Mouse (Mus musculus) hindbrain, embryonic 16.5 days (tissue): ENCODE measurements at regions not wholly inside any gene's neighbourhood (a gene's known extent, or its start where the extent isn't known, plus 50 kb on each side); places are given as distances from the start of the nearest gene placed in this dataset.
A peak's percentile ranks its signal among the peaks of the same experiment; 100 is the strongest.

ENCODE experiments used
- ATAC-seq: fragments of 200-750 bp; cut with Nextera tagmentation; 2 replicates; pipeline ENCODE4 v1.8.0; 2017; ENCODE audit warnings: moderate TSS enrichment, moderate library complexity
- H3K27ac ChIP-seq: fragments of 300-500 bp; sonication (generic); 2 replicates; pipeline ENCODE4 v1.5.1; 2014; ENCODE audit warnings: low read depth, mild to moderate bottlenecking, control low read depth, low read length, moderate library complexity
- H3K27me3 ChIP-seq: fragments of 300-500 bp; sonication (generic); replicated peaks from 2 replicates; pipeline ENCODE4 v1.6.1; 2014; ENCODE audit warnings: low read length; ENCODE audit not compliant: control insufficient read depth, insufficient read depth
- H3K36me3 ChIP-seq: fragments of 300-500 bp; sonication (generic); 2 replicates; pipeline ENCODE4 v1.6.1; 2014; ENCODE audit warnings: mild to moderate bottlenecking, low read length, moderate library complexity, mixed read lengths; ENCODE audit not compliant: control insufficient read depth, insufficient read depth
- H3K4me1 ChIP-seq: fragments of 300-500 bp; sonication (generic); 2 replicates; pipeline ENCODE4 v1.6.1; 2014; ENCODE audit warnings: low read depth, low read length; ENCODE audit not compliant: control insufficient read depth, insufficient read depth
- H3K4me2 ChIP-seq: fragments of 300-500 bp; sonication (generic); 2 replicates; pipeline ENCODE4 v1.6.1; 2014; ENCODE audit warnings: mild to moderate bottlenecking, low read length, control low read depth, moderate library complexity
- H3K4me3 ChIP-seq: fragments of 300-500 bp; sonication (generic); 2 replicates; pipeline ENCODE4 v1.5.1; 2014; ENCODE audit warnings: mild to moderate bottlenecking, low read length, control low read depth, moderate library complexity
- H3K9ac ChIP-seq: fragments of 300-500 bp; sonication (generic); 2 replicates; pipeline ENCODE4 v1.6.1; 2014; ENCODE audit warnings: low read depth, mild to moderate bottlenecking, control low read depth, low read length, moderate library complexity
- H3K9me3 ChIP-seq: fragments of 300-500 bp; sonication (generic); 2 replicates; pipeline ENCODE4 v1.6.1; 2014; ENCODE audit warnings: mild to moderate bottlenecking, low read length, moderate library complexity; ENCODE audit not compliant: control insufficient read depth
- WGBS: fragments of 180-500 bp; shearing (Covaris S2); extraction: QIAGEN DNeasy Blood & Tissue Kit; methylation state at CpG from one replicate; pipeline ENCODE4 v1.1.7; 2014; 5-methylcytosine and 5-hydroxymethylcytosine counted together

DNA sequence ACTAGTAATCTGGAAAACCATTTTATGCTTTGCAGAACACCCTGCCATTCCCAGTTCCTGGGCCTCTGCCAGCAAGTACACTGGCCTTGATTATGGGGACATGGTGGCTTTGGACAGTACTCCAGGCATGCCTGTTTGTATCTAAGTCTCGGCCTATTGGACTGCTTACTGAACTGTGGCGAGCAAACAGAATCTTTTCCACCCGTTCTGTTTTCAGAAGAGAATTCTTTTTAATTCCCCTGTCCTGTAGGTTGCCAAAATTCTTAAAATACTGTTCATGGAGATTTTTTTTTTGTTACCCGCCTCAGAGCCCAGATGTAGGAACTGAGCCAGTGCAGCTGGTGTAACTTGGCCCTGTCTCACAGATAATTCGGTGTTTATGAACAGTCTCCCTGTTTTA is 564.7 kb upstream of the Atp2b1 start:
- no peak overlapping the region for H3K4me3 ChIP-seq
- no peaks in the 10 kb centered on the region for H3K27me3 ChIP-seq
- no peaks in the 10 kb centered on the region for H3K4me1 ChIP-seq
- H3K27ac ChIP-seq: no peak overlapping the region
- H3K4me2 ChIP-seq: no peak overlapping the region
- no peaks in the 10 kb centered on the region for H3K9me3 ChIP-seq
- H3K9ac ChIP-seq: no peak overlapping the region
- no peaks in the 10 kb centered on the region for H3K36me3 ChIP-seq
- WGBS: 58% methylated on average over 5 of the region's 5 CpGs
- ATAC-seq: peak; percentile 78

DNA sequence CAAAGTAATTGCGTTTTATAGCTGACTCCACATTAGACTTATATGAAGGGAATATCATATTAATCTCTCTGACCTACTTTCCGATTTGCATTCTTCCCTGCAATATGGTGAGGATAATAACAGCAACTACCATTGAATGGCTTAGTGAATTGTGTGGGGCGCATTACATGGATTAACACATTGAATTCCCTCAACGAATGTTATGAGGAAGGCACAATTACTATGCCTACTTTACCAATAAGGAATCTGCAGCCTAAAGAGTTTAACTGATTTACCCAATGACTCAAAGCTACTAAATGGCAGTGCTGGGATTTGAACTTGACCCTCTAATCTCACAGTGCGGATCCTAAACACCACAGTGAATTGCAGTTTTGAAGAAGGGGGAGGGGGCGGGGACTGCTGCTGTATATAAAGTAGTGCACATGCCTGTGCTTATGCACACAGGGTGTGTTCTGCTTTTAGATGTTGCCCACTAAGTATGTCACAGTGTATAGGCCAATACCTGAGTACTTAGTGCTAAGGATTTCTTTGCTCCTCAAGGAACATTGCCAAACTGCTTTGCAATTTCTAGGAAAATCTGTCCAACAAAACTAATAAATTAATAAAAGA is 563.8 kb upstream of the Atp2b1 start:
- ATAC-seq: peak; percentile 79
- no peaks in the 10 kb centered on the region for H3K9me3 ChIP-seq

DNA sequence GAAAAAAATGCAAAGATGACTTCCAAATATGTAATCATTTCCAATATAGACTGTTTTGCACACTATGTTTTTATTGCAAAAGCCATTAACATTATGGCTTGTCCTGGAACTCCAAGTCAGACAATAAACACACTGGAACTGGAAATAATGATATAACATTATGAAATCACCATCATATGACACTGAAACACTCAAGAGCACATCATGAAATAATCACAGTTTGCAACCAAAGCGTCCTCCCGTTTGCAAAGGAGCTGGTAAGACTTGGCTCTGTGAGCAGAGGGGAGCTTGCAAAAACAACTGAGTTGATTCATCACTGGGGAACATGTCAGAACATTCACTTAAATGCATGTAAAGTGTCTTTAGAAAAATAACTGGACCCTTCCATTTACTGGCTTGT is 562.1 kb upstream of the Atp2b1 start:
- Histone ChIP-seq H3K4me3 (no peak overlapping the region), H3K36me3 (no peaks in the 10 kb centered on the region), H3K9me3 (no peaks in the 10 kb centered on the region), H3K4me1 (no peaks in the 10 kb centered on the region), H3K9ac (no peak overlapping the region), H3K4me2 (no peak overlapping the region), H3K27me3 (no peaks in the 10 kb centered on the region), H3K27ac (no peak overlapping the region)
- WGBS: 79% methylated on average over 2 of the region's 2 CpGs
- no peak for ATAC-seq

More for the DNA sequence above, 563.8 kb upstream of the Atp2b1 start:
- no peaks in the 10 kb centered on the region for H3K36me3 ChIP-seq
- H3K4me1 ChIP-seq: no peaks in the 10 kb centered on the region
- H3K9ac ChIP-seq: no peak overlapping the region
- WGBS: 78% methylated on average over 6 of the region's 6 CpGs
- H3K4me2 ChIP-seq: no peak overlapping the region
- H3K27me3 ChIP-seq: no peaks in the 10 kb centered on the region
- no peak overlapping the region for H3K27ac ChIP-seq
- no peak overlapping the region for H3K4me3 ChIP-seq

DNA sequence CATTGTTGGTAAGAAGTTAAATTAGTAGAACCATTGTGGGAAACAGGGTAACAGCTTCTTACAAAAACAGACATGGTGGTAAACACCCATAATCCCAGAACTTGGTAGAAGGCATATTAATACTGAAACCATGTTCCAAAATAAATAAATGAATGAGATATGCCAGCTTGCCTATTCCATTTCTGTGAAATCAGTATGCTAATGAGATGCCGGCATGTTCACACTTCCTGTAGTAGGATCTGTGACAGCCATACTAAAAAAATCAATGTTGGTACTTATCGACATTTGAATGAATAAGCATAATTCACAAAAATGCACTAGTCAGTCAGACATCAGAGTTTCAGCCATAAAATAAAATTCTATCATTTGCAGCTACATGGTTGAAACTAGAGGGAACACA is 559.7 kb upstream of the Atp2b1 start:
- WGBS: 90% methylated on average over 2 of the region's 2 CpGs
- no peaks in the 10 kb centered on the region for H3K27me3 ChIP-seq
- no peak for ATAC-seq

GRCm38 (mm10) chr10:98364604-98365003 is 549.6 kb upstream of the Atp2b1 start:
- Histone ChIP-seq H3K27ac (no peak overlapping the region), H3K27me3 (no peaks in the 10 kb centered on the region), H3K4me3 (no peak overlapping the region), H3K4me1 (no peaks in the 10 kb centered on the region), H3K4me2 (no peak overlapping the region), H3K9ac (no peak overlapping the region), H3K36me3 (no peaks in the 10 kb centered on the region), H3K9me3 (no peaks in the 10 kb centered on the region)
- ATAC-seq: no peak
- 79% methylated on average over 2 of the region's 2 CpGs for WGBS

More for the DNA sequence above, 559.7 kb upstream of the Atp2b1 start:
- Histone ChIP-seq H3K4me1 (no peaks in the 10 kb centered on the region), H3K9me3 (no peaks in the 10 kb centered on the region), H3K4me2 (no peak overlapping the region), H3K9ac (no peak overlapping the region), H3K27ac (no peak overlapping the region), H3K36me3 (no peaks in the 10 kb centered on the region), H3K4me3 (no peak overlapping the region)

DNA sequence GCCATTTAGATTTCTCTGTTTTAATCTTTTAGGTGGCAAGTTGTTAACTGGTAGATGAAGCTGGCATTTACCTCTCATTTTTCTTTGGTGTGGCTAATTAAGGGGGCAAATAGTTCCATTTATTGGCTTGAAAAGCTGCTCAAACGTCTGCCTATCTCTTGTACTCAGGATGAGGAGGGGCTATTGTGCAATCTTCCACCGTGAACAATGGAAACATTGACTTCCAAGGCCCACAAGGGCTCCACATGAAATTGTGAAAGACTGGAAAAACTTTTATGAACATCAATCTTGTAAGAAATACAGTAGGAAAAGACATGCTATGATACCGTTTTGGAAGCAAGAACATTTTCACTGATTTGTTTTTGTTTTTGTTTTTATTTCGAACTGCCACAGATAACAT is 541.6 kb upstream of the Atp2b1 start:
- H3K36me3 ChIP-seq: no peaks in the 10 kb centered on the region
- WGBS: 58% methylated on average over 4 of the region's 4 CpGs
- ATAC-seq: no peak
- H3K4me2 ChIP-seq: no peak overlapping the region
- no peaks in the 10 kb centered on the region for H3K4me1 ChIP-seq
- H3K9me3 ChIP-seq: no peaks in the 10 kb centered on the region
- no peak overlapping the region for H3K9ac ChIP-seq
- no peak overlapping the region for H3K27ac ChIP-seq
- no peaks in the 10 kb centered on the region for H3K27me3 ChIP-seq
- no peak overlapping the region for H3K4me3 ChIP-seq

DNA sequence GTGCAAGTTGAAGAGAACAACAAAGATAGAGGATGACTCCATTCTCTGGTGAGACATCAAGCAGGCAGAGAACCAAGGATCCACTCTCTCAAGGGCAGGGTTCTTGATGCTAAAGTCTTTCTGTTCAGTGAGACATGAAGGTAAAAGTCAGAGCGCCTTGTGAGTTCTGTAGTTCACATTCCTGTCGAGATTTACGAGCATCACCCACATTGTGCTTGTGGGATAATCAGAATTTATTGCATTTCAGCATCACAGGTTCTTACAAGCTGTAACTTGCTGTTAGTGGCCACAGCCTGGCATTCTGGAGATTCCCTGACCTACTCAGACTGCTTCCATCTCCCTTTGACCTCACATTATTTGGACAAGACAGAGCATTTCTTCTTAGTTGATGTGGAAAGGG is 540.9 kb upstream of the Atp2b1 start:
- H3K4me3 ChIP-seq: no peak overlapping the region
- H3K27me3 ChIP-seq: no peaks in the 10 kb centered on the region
- no peaks in the 10 kb centered on the region for H3K9me3 ChIP-seq
- no peak overlapping the region for H3K9ac ChIP-seq
- H3K27ac ChIP-seq: no peak overlapping the region
- no peaks in the 10 kb centered on the region for H3K36me3 ChIP-seq
- 90% methylated on average over 3 of the region's 3 CpGs for WGBS
- no peak for ATAC-seq
- H3K4me1 ChIP-seq: no peaks in the 10 kb centered on the region
- no peak overlapping the region for H3K4me2 ChIP-seq

DNA sequence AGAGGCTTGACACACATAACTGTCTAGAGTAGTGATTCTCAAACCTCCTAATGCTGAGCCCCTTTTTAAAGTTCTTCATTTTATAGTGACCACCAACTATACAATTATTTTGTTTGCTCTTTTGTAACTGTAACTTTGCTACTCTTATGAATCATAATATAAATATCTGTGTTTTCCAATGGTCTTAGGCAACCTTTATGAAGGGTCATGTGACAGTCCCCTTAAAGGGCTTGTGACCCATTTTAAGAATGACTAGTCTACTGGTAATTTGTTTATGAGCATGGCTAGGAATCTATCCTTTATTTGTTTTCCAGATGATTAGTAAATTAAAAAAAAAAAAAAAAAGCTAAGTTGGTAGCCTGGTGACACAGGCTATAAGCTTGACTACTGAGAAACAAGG is 539.5 kb upstream of the Atp2b1 start:
- H3K36me3 ChIP-seq: no peaks in the 10 kb centered on the region
- ATAC-seq: no peak
- no peak overlapping the region for H3K4me3 ChIP-seq
- no peaks in the 10 kb centered on the region for H3K9me3 ChIP-seq
- H3K9ac ChIP-seq: no peak overlapping the region
- no peak overlapping the region for H3K4me2 ChIP-seq
- H3K27me3 ChIP-seq: no peaks in the 10 kb centered on the region
- H3K4me1 ChIP-seq: no peaks in the 10 kb centered on the region
- no peak overlapping the region for H3K27ac ChIP-seq

DNA sequence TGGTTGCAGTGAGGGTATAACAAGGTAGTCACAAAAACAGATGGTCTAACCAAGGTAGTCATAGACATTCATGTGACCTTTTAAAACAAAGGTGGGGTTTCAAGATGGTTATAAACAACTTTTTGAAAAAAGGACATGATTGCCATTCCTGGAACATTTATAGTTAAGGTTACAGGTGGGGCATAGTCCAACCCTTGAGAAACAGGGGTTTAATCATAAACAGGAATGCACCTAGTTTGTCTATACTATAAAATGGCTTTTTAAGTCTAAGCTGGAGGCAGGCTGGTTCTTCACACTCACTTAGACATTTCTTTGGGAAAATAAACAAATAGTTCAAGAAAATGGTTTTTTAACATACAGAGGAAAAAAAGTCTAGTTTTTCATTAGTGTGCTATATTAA is 525.7 kb upstream of the Atp2b1 start:
- Histone ChIP-seq H3K4me1 (no peaks in the 10 kb centered on the region), H3K4me3 (no peak overlapping the region)

GRCm38 (mm10) chr10:98399864-98400263 is 514.3 kb upstream of the Atp2b1 start:
- Histone ChIP-seq H3K9me3 (no peaks in the 10 kb centered on the region), H3K27ac (no peak overlapping the region), H3K36me3 (no peaks in the 10 kb centered on the region), H3K9ac (no peak overlapping the region), H3K4me3 (no peak overlapping the region), H3K27me3 (no peaks in the 10 kb centered on the region), H3K4me1 (peaks cover 6% of the 10 kb centered on the region), H3K4me2 (no peak overlapping the region)
- peak; percentile 86 for ATAC-seq
- WGBS: 0% methylated on average over 1 of the region's 1 CpGs

More for the DNA sequence above, 525.7 kb upstream of the Atp2b1 start:
- H3K9ac ChIP-seq: no peak overlapping the region
- no peaks in the 10 kb centered on the region for H3K36me3 ChIP-seq
- no peaks in the 10 kb centered on the region for H3K27me3 ChIP-seq
- no peak overlapping the region for H3K27ac ChIP-seq
- H3K9me3 ChIP-seq: no peaks in the 10 kb centered on the region
- no peak overlapping the region for H3K4me2 ChIP-seq
- ATAC-seq: no peak
